Mouse (Mus musculus) bone marrow, adult 2 months (tissue): ENCODE results near the gene Taok1.

Experiments
- CTCF ChIP-seq: fragments of 200-500 bp; IDR thresholded peaks from 2 replicates; pipeline ENCODE4 v1.5.1; 2011; ENCODE audit warnings: low read length, control low read depth; ENCODE audit not compliant: control insufficient read depth, insufficient read depth
- POLR2A ChIP-seq: fragments of 200-500 bp; IDR thresholded peaks from 2 replicates; pipeline ENCODE4 v1.6.1; 2011; ENCODE audit warnings: low read depth, mild to moderate bottlenecking, control low read depth, low read length, borderline replicate concordance; ENCODE audit not compliant: control insufficient read depth

GRCm38 (mm10) chr11:77499354-77499753 is 108.3 kb downstream of the Taok1 start:
- TF ChIP-seq CTCF, result no peak
- TF ChIP-seq POLR2A, result no peak
